Mouse (Mus musculus) heart, postnatal 0 days (tissue): ENCODE measurements around the gene Ltbp1.

ENCODE experiments used
- CTCF ChIP-seq: IDR thresholded peaks from 2 replicates; pipeline ENCODE4 v1.5.1; 2016; ENCODE audit warnings: antibody characterized with exemption, control low read depth, low read depth
- EP300 ChIP-seq: IDR thresholded peaks from 2 replicates; pipeline ENCODE4 v1.6.1; 2016; ENCODE audit warnings: antibody characterized with exemption, low read depth

DNA sequence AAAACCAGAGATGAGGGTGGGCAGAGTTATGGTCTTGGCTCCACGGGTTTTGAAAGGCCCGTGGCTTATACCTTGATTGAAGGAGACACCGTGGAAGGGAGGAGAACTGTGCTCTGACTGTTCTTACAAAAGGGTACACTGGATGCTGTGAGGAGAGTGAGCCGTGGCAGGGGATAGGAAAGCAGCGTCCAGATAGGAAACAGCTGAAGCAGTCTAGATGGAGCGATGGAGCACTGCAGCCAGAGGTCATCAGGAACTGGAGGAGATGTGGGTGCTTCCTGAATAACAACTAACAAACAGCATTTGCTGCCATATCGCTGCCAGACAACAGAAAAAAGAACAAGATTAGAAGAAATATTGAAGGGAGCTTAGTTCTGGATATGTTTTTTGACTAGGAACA lies 166.3 kb downstream of the Ltbp1 start:
- TF ChIP-seq CTCF = no peak
- TF ChIP-seq EP300 = no peak
